Mouse (Mus musculus) ES-E14 (cell line): ENCODE results near the gene Slc36a1.

Source experiments
- CHD2 ChIP-seq: IDR thresholded peaks from 2 replicates; pipeline ENCODE4 v1.6.1; 2014; ENCODE audit warnings: mild to moderate bottlenecking, low read depth, low read length, inconsistent platforms
- HCFC1 ChIP-seq: IDR thresholded peaks from 2 replicates; pipeline ENCODE4 v1.6.1; 2012; ENCODE audit warnings: low read length, inconsistent platforms, borderline replicate concordance; ENCODE audit not compliant: insufficient read depth
- MAFK ChIP-seq: IDR thresholded peaks from 2 replicates; pipeline ENCODE4 v1.6.1; 2014; ENCODE audit warnings: mild to moderate bottlenecking, low read depth, low read length, inconsistent platforms; ENCODE audit not compliant: insufficient read depth
- ZC3H11A ChIP-seq: IDR thresholded peaks from 2 replicates; pipeline ENCODE4 v1.6.1; 2012; ENCODE audit warnings: low read depth, mild to moderate bottlenecking, inconsistent platforms, low read length, borderline replicate concordance
- ZNF384 ChIP-seq: IDR thresholded peaks from 2 replicates; pipeline ENCODE4 v1.6.1; 2012; ENCODE audit warnings: low read depth, low read length, inconsistent platforms

DNA sequence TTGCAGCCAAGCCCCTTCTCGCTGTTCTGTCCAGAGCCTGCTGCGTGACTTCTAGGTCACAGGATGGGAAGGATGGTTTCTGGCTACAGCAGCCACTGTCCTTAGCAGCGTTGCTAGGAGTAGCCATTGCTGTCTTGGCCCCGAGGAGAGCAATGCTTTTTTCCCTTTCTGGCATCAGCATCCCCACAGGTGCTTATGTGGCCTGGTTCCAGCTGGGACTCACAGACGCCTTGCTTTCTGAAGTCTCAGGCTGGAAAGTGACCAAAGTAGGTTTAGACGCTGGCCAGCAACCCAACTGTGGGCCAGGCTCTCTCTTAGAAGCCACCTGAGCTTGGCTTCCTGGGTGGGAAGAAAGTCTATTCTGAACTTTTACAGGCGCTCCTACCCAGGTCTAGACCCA lies 30.1 kb downstream of the Slc36a1 start:
- TF ChIP-seq MAFK = no peak
- no peak for TF ChIP-seq CHD2
- no peak for TF ChIP-seq ZC3H11A
- TF ChIP-seq HCFC1 = no peak
- TF ChIP-seq ZNF384 = no peak
